Mouse (Mus musculus) cortical plate, adult 2 months (tissue): ENCODE measurements around the gene Klf5. TPM values are rescaled to one million over a fixed set of nuclear protein-coding genes. Genes with fewer than 3 reads are reported as not detected.
A peak's percentile ranks its signal among the peaks of the same experiment; 100 is the strongest.

ENCODE experiments used
- H3K27ac ChIP-seq: fragments of 200-500 bp; 2 replicates; pipeline ENCODE4 v1.5.1; 2012; ENCODE audit warnings: low read length, control low read depth, inconsistent platforms; ENCODE audit not compliant: insufficient read depth
- H3K4me1 ChIP-seq: fragments of 200-500 bp; 2 replicates; pipeline ENCODE4 v1.6.1; 2011; ENCODE audit warnings: low read length; ENCODE audit not compliant: control insufficient read depth, insufficient read depth
- H3K4me3 ChIP-seq: fragments of 200-500 bp; 2 replicates; pipeline ENCODE4 v1.5.1; 2011; ENCODE audit warnings: mild to moderate bottlenecking, low read length, control low read depth; ENCODE audit not compliant: insufficient read depth
- CTCF ChIP-seq: fragments of 200-500 bp; IDR thresholded peaks from 2 replicates; pipeline ENCODE4 v1.5.1; 2011; ENCODE audit warnings: mild to moderate bottlenecking, control low read depth, low read length; ENCODE audit not compliant: insufficient read depth; ENCODE audit errors: extremely low read depth
- POLR2A ChIP-seq: fragments of 200-500 bp; IDR thresholded peaks from 2 replicates; pipeline ENCODE4 v1.6.1; 2011; ENCODE audit warnings: mild to moderate bottlenecking, low read length, control low read depth; ENCODE audit not compliant: insufficient read depth; ENCODE audit errors: extremely low read depth
- polyA plus RNA-seq: library from polyadenylated mRNA; depleted of rRNA; stranded (reverse); fragments of >200 nt; gene quantifications from 2 replicates; pipeline ENCODE4 v1.2.3, GENCODE M21; 2012; rRNA removed

The Klf5 gene
- polyA plus RNA-seq: 8.5 and 8.9 TPM in 2 replicates

DNA sequence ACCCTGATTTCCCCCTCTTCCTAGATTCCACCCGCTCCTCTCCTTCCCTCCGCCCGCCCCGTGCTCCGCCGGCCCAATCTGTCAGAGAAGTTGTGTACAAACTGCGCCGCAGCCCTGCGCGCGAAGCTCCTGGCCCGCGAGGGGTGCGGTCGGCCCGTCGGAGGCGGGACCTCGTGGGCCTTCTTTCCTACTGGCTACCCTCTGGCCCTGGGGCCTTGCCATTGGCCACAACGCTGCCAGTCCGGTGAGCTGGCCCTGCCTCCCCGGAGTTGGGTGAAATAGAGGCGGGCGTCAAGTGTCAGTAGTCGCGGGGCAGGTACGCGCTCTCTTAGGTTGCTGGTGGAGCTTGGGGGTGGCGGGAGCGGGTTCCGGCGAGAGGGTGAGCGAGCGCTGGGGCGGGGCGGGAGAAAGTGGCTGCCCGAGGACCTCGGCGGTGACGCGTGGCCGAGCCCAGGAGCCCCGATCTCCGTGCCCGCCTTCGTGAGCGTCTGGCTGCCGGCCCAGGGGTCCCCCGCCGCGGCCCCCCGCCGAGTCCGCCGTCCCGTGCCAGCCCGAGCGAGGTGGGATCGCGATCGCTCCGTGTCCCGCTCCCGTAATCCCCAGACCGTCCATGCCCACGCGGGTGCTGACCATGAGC is at the start of gene Klf5:
TSS of gene Klf5 (plus strand) at position 307 of the 637 bp plus-strand sequence.
- Histone ChIP-seq H3K4me1 (no peaks in the 10 kb centered on the region), H3K27ac (peak within 1 kb of the TSS; percentile 86), H3K4me3 (peak within 1 kb of the TSS; percentile 97)
- TF ChIP-seq CTCF (no peak), POLR2A (peak; percentile 69)

DNA sequence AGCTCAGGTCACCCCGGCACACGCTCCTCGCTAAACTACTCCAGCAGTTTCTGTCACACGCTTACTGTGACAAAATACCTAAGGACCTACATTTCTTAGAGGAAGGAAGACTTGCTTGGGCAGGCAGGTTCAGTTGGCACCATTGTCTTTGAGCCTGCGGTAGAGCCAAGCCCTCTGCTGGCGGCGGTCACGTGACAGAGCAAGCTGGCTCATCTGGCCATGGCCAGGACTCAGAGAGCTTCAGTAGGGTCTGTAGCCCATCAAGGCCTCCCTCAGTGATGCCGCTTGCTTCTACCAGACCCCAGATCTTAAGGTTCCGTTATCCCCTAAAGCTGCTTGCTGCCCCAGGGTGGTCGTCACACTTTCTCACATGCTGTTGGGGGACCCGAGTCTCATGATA is 36.5 kb upstream of the Klf5 start:
- TF ChIP-seq POLR2A (no peak), CTCF (no peak)
- no peak overlapping the region for H3K27ac ChIP-seq
- no peak overlapping the region for H3K4me3 ChIP-seq
- H3K4me1 ChIP-seq: no peaks in the 10 kb centered on the region

DNA sequence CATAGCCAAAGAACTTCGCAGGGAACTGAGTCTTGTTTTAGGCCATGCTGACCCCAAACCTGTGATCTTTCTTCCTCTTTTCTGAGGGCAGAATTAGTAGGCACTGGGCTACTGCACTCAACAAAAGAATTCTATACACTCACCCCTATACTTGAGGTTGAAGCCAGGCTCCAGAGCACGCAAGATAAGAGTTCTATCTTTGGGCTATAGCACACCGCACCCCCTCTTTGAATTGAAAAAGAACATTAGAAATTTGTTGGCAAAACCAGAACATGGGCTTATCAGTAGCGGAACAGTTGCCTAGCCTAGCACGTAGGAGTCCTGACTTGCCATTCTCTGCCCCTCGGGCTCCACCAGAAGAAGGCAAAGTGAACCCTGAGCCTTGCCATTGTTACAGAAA is 34.7 kb upstream of the Klf5 start:
- Histone ChIP-seq H3K4me3 (no peak overlapping the region), H3K4me1 (no peaks in the 10 kb centered on the region), H3K27ac (no peak overlapping the region)
- TF ChIP-seq CTCF (no peak), POLR2A (no peak)

DNA sequence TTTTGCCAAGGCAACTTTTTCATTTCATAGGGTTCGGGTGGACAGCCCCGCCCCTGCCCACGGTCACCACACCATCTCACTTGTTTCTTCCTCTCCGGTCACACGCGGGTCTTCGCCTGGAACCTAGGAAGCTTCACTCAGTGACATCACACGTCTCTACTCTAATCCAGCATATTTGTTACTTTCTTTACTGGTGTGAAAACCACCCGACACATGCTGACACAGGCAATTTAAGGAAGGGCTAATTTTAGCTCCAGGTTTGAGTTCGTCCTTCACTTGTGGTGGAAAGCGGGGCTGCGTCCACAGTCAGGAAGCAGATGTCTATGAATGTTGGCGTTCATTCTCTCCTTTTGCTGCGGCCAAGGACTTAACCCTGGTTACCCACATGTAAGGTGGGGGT is 32.7 kb upstream of the Klf5 start:
- no peaks in the 10 kb centered on the region for H3K4me1 ChIP-seq
- H3K4me3 ChIP-seq: no peak overlapping the region
- H3K27ac ChIP-seq: no peak overlapping the region
- TF ChIP-seq POLR2A (no peak), CTCF (no peak)

DNA sequence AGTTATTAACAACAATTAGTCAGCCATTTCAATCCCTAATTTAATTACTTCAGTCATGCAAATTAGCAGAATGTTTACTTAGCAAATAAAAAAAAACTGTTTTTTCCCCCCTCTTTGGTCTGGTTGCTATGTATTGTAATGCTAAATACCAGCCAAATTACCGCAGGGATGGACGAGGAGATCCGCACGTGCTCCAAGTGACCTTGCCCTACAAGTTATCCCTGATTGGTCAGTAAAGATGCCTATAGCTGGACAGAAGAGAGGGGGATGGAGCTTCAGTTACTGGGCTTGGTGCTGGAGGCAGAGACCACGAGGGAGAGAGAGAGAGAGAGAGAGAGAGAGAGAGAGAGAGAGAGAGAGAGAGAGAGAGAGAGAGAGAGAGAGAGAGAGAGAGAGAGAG is 31.7 kb upstream of the Klf5 start:
- Histone ChIP-seq H3K27ac (no peak overlapping the region), H3K4me3 (no peak overlapping the region), H3K4me1 (no peaks in the 10 kb centered on the region)
- TF ChIP-seq POLR2A: no peak
- TF ChIP-seq CTCF: no peak

DNA sequence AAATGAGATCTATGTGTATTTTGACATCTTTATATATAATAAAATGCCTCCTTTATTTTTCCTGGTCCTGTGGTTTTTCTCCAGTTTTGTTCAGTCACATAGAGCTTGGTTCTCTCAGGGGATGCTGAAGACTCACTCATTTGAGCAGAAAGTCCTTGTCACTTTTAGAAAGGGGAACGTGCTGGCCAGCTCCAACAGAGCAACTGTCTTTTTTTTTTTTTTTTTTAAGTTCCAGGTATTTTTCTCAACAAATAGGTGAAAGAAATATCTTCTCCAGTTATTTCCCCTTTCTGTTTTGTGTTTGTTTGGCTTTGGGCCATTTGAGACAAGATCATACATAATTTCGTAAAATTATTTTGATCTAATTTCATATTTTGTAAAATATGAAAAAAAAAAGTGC is 24.4 kb upstream of the Klf5 start:
- H3K4me3 ChIP-seq: no peak overlapping the region
- no peaks in the 10 kb centered on the region for H3K4me1 ChIP-seq
- H3K27ac ChIP-seq: no peak overlapping the region
- TF ChIP-seq POLR2A (no peak), CTCF (no peak)

DNA sequence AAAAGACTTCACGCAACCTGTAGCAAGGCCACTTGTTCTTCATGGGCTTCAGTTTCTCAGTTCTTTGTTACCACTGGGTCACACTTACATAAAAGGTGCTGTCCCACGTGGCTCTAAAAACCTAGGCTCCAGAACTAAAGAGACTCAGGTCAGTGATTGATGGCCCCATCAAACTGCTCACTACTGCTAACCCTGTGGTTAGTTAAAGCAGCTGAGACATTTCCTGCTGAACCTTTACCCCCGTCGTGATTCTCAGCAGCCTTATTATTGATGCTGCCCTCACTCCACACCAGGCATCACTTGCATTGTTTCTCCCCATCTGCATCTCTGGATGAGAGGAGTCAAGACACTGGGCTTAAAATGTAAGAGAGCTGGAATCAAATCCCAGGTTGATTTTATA is 22.7 kb upstream of the Klf5 start:
- H3K4me3 ChIP-seq: no peak overlapping the region
- H3K27ac ChIP-seq: no peak overlapping the region
- TF ChIP-seq CTCF: no peak
- TF ChIP-seq POLR2A: no peak
- no peaks in the 10 kb centered on the region for H3K4me1 ChIP-seq

DNA sequence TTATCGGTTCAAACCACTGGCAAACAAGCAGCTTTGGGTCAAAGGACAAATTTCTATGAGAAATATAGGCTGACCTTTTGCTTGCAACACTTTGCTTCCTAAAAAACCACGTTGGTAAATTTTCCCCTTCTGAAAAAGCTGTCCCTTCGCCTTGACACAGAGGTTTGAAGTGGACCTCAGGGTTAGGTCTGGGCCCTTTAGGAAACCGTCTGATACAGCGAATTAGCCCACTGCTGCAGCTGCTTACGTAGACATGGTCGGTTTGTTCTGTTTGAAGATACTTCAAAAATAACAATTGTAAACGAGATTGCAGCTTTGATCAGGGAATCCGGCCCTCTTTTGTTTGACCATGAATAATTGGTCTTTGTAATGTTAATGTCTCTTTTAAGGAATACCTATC is 20.2 kb upstream of the Klf5 start:
- Histone ChIP-seq H3K4me3 (no peak overlapping the region), H3K27ac (no peak overlapping the region), H3K4me1 (no peaks in the 10 kb centered on the region)
- TF ChIP-seq CTCF: no peak

DNA sequence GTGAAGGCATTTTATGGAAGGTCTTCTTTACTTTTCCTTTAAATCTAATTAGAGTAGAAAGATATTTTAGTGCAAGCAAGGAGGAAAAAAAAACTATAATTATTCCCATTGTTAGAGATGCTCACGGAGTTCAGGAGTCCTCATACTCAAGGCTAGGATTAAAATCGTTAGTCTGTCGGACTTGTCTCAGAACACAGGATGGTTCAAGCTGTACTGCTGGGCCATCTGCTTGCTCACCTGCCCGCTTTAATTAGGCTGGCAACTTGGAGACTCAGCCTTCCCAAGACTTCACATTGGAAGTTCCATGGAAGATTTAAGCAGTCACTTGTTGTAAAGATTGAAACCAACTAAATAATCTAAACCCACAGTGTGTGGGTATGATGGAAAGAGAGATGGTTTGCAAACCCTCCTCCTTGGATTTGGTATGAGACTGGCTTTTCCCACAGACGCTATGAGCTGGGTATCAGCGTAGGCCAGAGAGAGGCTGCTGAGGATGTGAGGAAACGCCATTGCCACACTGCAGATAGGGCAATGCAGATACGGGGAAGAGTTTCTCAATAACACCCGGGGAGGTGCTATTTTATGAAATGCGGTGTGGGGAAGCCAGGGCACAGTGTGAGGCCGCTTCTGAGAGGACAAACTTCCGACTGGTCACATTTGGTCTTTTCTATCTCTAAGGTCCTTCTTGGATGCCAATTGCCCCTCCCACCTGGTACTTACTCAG is 19.6 kb upstream of the Klf5 start:
- no peak overlapping the region for H3K27ac ChIP-seq
- H3K4me3 ChIP-seq: no peak overlapping the region
- H3K4me1 ChIP-seq: no peaks in the 10 kb centered on the region
- TF ChIP-seq CTCF (no peak), POLR2A (no peak)

DNA sequence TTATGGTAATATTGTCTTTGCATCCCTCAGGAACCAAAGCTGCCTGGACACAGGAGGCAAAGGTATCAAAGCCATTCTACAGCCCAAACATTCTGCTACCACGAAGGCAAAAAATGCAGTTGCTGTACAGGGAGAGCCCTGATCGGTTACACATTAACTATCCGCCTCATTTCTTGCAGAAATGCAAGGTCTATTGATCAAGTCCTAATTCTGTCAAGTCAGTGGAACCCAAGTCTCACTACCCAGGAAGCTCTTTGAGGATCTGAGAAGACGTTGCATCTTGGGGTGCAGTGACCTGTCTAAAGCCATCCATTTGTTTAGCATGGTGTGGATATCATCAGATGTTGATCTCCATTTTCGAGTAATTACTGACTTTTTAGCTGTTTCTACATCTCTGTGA is 18.1 kb upstream of the Klf5 start:
- TF ChIP-seq POLR2A: no peak
- TF ChIP-seq CTCF: no peak
- Histone ChIP-seq H3K27ac (no peak overlapping the region), H3K4me3 (no peak overlapping the region), H3K4me1 (no peaks in the 10 kb centered on the region)
